Mouse (Mus musculus) left cerebral cortex, postnatal 36 days (tissue): Measurements from ENCODE around the gene Cep128. TPM values are rescaled to one million over a fixed set of nuclear protein-coding genes. Genes with fewer than 3 reads are reported as not detected.
"Not testable (repeated sequence)": the region's sequence is repeated elsewhere in the genome, so short reads cannot be mapped to it uniquely, and the experiment has no call there.

ENCODE experiments used
- DNase-seq, 2 experiments: peaks; one replicate each; pipeline ENCODE4 v3.0.0; 2021 to 2022; ENCODE audit warnings: low spot score in 2 of 2, mixed read lengths in 1 of 2
- intact Hi-C: fragments of 180-260 bp; cut with DNase I; formaldehyde crosslinking; loops from one replicate; pipeline ENCODE4 v1.15.1; 2025
- total RNA-seq, 2 experiments: library from RNA; stranded (reverse); gene quantifications; 2 replicates each; pipeline ENCODE4 v1.2.3; 2021

The Cep128 gene
- 1 to 10 TPM; 9.9 TPM for total RNA-seq

DNA sequence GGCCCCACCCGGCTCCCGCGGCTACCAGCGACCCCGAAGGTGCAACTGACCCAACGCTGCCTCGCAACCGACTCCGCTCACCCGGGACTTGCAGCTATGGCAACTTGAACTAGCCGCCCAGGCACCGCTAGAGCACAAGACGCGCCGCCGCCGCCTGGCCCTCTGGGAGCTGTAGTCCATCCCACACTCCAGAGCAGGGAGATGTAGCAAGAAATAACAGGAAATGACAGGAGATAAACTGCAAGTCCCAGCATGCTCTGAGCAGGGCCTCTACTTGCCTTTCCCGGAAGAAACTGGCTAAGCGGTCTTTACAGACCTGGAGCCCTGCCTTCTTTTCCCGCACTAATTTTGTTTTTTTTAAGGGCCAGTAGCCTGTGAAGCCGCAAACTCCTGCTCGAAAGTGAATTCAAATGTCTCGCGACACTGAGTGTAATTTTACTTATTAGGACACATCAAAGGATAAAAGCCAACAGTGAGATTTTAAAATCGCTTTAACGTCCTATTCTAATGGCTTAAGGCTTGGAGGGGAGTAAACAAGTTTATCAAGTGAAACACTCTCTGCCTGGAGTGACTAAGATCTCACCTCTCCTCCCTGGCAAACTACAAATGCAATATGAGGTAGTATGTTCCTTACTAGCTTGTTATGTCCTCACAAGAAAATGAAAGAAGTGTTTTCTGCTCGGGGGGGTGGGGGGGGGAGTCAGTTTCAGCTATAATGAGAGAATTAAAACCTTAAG lies at the start of gene Cep128, which contains the start of gene Tshr:
Gene Cep128, minus strand, starts transcription at position 129 of the 737 bp plus-strand sequence.
Gene Tshr, plus strand, starts transcription at position 283 of the 737 bp plus-strand sequence.
- intact Hi-C loops: no loop called here
- DNase-seq: peak; percentile 86 to 90

- intact Hi-C loops: no loop called here
- no peak for DNase-seq
Measured at GRCm38 (mm10) chr12:91427129-91427528, 42.9 kb upstream of the Cep128 start.

- intact Hi-C loops: no loop called here
- DNase-seq: no peak
Measured at GRCm38 (mm10) chr12:91426499-91426898, 42.3 kb upstream of the Cep128 start.

DNA sequence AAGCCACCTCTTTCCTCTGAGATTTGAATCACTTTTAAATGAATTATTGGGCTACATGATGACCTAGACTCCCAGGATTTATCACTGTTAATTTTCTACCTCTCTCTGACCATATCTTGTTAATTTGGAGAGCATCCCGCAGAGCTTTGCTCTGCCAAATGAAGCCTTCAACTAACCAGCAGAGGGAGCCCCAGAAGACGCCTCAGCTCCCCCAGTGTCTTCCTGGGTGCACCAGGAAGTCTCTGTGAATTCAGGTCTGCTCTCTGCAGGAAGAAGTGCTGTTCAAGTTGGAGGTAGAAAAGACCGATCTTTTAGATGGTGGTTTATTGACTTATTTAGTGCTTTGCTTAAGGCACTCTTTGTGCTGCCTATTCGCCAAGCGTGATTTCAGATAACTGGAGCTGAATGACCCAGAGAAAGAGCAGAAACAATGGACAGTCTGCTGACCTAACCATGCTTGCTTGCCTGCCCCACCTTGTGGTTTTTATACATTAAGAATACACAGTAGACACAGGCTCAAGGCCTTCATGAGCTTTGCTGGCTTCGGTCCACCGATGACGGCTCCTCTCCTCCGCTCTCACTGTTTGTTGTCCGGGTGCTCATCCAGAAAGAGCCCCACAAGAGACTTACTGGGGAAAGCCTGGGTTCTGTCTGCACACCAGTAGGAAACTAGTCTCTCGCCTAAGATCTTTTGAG lies 39.1 kb upstream of the Cep128 start:
- DNase-seq: no peak
- intact Hi-C loops: no loop called here

DNA sequence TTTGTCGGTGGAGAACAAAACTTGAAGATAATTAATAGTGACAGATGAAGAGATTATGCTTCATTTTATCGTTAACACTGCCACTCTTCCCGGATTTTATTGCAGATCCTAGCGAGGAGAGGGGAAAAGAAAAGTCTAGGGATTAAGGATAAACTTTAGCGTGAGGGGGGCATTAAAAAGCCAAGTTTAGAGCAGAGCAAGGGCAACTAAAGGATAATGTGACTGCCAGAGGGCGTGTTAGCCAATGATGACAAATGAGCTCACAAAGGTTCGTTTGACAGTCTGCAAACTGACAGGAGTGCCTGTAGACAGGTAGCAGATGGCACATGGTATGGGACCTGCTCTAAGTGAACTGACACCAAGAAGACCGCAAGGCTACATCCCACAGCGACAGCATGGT lies 37.1 kb upstream of the Cep128 start:
- intact Hi-C loops: no loop called here
- DNase-seq: no peak

DNA sequence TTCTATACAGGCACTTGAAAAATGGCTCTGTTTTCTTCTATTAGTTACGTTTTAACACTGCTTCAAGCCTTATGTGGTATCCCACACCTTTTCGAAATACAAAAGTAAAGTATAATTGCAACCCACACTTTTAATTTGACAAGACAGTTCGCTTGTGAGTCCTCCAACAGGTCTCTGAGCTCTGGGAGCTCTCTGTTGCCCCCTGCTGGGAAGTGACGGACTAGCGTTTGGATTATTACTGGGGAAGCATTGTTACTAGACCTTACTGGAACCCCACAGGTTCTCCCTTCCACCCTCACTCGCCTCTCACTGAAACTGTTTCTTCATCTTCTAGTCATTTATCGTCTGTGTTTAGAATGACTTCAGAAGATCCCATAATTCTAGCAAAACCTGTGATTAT lies 34.6 kb upstream of the Cep128 start:
- DNase-seq: peak in 1 of 2 experiments; percentile 31
- intact Hi-C loops: no loop called here

DNA sequence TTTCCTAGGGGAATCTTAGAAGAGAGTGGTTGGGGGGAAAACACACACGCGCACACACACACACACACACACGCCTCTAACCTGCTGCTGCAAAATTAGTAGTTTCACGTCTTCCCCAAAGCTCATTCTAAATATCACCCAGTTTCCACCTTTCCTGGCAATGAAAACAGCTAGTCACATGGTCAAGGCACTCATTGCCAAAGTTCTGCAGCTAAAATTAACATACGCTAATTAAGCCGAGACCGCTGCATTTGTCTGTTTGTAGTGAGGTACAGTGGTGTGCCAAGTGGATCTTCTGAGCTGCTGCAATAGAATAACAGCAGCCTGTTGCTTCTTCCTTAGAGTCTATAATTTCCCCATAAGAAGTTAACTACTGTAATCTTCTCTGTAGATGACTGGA lies 32.6 kb upstream of the Cep128 start:
- intact Hi-C loops: no loop called here
- no peak for DNase-seq

DNA sequence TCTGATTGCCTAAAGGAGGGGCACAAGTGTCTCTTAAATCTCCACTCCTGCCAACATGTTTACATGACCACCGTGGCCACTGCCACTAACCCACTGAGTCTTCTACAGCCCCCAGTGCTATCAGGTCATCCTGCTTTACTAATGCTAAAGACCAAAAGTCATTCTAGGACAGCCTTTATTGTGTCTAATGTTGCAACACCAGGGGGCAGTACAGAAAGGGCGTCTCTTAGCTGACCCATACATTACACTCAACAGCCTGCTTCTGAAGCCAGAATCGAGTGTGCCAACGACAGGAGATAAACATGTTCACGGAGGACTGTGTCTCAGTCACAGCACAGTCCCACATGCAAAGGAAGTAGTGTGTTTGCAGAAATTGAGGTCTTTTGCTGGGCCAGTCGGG lies 30.9 kb upstream of the Cep128 start:
- intact Hi-C loops: no loop called here
- no peak for DNase-seq

GRCm38 (mm10) chr12:91412461-91413182 lies 28.4 kb upstream of the Cep128 start:
- no peak for DNase-seq
- intact Hi-C loops: no loop called here

GRCm38 (mm10) chr12:91410306-91410705 lies 26.1 kb upstream of the Cep128 start:
- no peak for DNase-seq
- intact Hi-C loops: no loop called here

- DNase-seq: no peak
- intact Hi-C loops: loop anchor here (2.0 kb wide), 1 partner anchor 398 kb away; no protein-coding TSS in a partner anchor
Measured at GRCm38 (mm10) chr12:91401049-91401352, 16.8 kb upstream of the Cep128 start.

GRCm38 (mm10) chr12:91400232-91401048 lies 16.2 kb upstream of the Cep128 start:
- peak; percentile 74 to 77 for DNase-seq
- intact Hi-C loops: loop anchor here (2.0 kb wide), 1 partner anchor 398 kb away; no protein-coding TSS in a partner anchor

GRCm38 (mm10) chr12:91383516-91384264 lies 519 bp downstream of the Cep128 start:
- intact Hi-C loops: no loop called here
- DNase-seq: no peak

DNA sequence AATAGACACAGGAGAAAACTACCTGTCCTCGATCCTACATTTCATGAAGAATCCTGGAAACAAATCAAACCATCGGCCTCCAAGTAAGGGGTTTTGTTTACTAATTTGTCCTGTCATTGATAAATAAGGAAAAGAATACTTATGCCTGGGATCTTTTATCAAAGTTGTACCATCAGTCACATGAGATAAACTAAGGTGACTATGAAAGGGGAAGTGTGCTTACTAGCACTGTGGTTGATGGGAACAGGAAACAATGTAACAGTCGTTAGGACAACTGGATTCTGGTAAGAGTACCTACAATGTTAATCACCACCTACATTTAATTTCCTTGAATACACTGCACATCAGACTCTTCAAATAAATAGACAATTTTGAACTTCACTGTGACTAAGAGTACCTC lies 15.0 kb downstream of the Cep128 start:
- intact Hi-C loops: no loop called here
- DNase-seq: no peak

DNA sequence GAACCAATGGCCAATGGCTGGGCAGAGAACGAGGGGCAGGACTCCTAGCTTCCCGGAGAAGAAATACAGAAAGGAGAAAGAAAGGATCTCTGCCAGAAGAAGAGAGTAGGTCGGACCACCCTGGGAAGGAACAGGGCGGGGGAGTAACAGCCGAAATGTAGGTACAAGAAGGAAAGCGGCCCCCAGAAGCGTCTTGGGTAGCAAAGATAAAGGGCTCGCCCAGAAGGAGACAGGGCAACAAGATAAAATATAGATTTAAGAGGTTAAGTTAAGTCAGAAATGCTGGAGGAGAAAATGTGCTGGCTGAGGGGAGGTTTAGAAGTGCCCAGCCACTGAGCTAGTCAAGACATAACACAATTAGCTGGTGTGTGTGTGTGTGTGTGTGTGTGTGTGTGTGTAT lies 30.4 kb downstream of the Cep128 start:
- no peak for DNase-seq
- intact Hi-C loops: no loop called here

GRCm38 (mm10) chr12:91338656-91339055 lies 45.6 kb downstream of the Cep128 start:
- intact Hi-C loops, DNase-seq: not testable (repeated sequence)

GRCm38 (mm10) chr12:91327527-91327926 lies 56.7 kb downstream of the Cep128 start:
- DNase-seq: no peak
- intact Hi-C loops: loop anchor here (10.0 kb wide), 1 partner anchor 1823 kb away; no protein-coding TSS in a partner anchor

DNA sequence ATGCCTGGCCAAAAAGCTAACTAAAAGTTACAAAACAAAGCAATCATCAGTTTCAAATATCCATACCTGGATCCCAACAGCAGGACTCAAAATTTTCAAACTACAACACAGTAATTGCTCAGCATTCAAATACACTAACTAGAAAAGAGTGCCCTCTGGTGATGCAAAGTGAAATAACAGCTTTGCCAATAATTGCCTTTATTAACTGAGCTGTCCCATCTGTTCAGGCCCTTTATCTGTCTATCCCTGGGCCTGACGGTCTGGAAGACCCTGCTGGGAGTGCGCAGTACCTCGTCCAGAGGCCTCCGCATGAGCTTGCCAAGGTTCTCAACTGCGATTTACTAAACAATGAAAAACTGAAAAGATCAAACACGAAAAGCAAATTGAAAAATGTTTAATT lies 58.1 kb downstream of the Cep128 start:
- intact Hi-C loops: loop anchor here (10.0 kb wide), 1 partner anchor 1821 kb away; no protein-coding TSS in a partner anchor
- DNase-seq: no peak

DNA sequence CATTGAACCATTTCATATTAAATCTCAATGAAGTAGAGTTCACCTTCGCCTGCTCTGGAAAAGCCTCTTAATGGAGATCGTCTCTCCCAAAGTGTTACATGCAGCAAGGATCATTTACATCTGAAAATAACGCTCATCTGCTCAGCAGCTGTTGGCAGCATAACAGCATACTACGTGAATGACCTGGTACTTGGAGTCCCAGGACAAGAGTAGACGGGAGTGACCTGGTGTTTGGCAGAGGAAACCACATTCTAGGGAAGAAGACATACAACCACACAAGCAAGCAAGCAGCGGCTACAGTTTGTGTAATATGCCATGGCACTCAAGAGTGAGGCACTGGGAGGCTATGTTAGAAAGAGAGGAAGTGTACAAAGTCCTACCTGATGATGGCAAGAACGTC lies 69.2 kb downstream of the Cep128 start:
- intact Hi-C loops: loop anchor here (2.0 to 5.0 kb wide), 2 partner anchors 574 to 748 kb away; no protein-coding TSS in a partner anchor
- no peak for DNase-seq
